Mouse (Mus musculus): ENCODE data around the gene Olfml2b.

GRCm38 (mm10) chr1:170647971-170648514, 3.7 kb downstream of the Olfml2b start:
- no peak for TF ChIP-seq CTCF (conservative IDR thresholded peaks at IDR 0.05; ENCODE audit: low read length)
- TF ChIP-seq POU5F1 (IDR thresholded peaks at IDR 0.05; ENCODE audit: borderline replicate concordance, low read length), result no peak
- TF ChIP-seq NANOG (IDR thresholded peaks at IDR 0.05; ENCODE audit: borderline replicate concordance, low read length), result no peak

All from E14TG2a.4 (cell line).